Mouse (Mus musculus) T-helper 2 cell (primary cell): ENCODE measurements around the gene Bmp8a.
"Not testable (repeated sequence)": the region's sequence is repeated elsewhere in the genome, so short reads cannot be mapped to it uniquely, and the experiment has no call there.

Experiments
- in situ Hi-C: fragments of 300-600 bp; cut with MboI, MseI; formaldehyde crosslinking; loops from one replicate; pipeline ENCODE4 v1.15.1; 2025; ENCODE audit warnings: high pct_unique_total_duplicates

Gene Bmp8a

DNA sequence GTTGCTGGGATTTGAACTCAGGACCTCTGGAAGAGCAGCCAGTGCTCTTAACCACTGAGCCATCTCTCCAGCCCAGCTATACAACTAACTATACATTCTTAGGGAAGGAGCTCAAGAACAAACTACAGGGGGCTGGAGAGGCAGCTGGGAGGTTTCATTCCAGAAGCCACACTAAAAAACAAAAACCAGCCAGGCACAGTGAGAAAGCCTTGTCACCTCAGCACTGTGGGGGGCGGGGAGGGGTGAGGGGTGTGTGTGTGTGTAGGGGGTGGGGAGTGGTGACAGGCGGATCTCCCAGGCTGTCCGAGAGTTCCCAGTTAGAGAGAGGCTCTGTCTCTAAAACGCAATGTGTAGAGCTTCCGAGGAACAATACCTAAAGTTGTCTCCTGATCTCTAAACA, 11.7 kb downstream of the Bmp8a start:
- in situ Hi-C loops: no loop called here

DNA sequence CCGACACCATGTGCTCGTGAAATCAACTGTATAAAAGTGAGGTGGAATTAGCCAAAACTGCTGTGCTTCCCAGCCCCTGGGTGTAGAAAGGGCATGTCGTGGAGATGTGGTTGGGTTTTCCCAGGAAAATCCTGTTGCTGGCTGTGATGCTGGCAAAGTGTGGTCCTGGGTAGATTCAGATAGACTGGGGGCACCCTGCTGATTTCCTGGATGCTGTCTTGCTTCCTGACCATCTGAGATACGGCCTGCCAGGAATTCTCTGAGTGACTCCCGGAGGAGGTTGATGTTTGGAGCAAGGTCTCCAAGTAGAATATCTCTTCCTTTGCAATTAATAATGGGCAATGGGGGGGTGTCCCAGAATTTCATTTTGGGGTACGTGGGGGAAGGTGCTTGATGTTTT, 14.1 kb downstream of the Bmp8a start:
- in situ Hi-C loops: no loop called here

DNA sequence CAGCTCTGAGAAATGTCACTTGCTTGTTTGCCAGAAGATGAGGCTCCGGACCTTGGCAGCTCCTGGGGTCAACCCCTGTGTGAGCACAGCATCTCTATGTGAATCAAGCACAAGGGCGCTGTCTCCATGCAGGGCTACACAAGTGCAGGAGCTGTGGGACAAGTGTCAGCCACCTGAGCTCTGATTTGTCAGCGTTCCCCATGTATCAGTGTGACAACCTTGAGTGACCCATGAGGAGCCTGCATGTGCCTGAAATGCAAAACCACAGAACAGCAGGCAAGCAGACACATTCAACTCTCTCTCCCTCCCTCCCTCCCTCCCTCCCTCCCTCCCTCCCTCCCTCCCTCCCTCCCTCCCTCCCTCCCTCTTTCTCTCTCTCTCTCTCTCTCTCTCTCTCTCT, 15.4 kb downstream of the Bmp8a start:
- in situ Hi-C loops: no loop called here

DNA sequence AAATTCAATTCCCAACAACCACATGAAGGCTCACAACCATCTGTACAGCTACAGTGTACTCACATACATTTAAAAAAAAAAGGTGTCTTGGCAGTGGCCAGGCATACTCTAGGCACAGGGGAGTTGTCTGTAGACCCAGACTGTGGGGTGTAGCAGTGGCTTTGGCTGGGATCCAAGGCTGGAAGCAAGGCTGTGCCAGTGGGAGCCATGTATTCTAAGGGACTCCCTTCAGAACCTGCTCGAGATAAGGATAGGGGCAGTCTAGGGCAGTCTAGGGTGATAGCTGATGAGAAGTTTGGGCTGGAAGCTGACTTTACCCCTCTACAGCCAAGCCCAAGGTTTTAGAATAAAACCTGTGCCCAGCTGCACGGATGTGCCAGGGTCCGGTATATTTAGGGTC, 17.0 kb downstream of the Bmp8a start:
- in situ Hi-C loops: no loop called here

DNA sequence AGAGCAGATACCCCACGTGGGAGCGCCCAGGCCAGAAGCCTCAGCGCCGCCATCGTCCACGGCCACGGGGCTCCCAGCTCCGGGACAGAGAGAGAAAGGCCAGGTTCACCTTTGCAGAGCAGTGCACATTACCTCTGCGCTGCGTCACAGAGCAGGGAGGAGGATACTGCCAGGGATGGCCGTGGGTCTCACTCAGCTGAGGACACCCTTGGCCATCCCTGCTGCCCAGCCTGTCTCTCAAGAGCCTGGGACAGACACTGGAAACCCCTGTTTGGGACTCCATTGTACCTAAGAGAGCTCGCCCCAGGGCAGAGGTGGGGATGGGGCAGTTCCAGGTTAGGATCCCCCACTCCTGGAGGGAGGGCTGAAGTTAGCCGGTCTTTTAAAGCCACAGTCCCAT, 19.5 kb downstream of the Bmp8a start, which contains the start of gene Oxct2a:
Oxct2a (minus strand) TSS at position 101 of the 400 bp plus-strand sequence.
- in situ Hi-C loops: loop anchor here (5.0 kb wide), 1 partner anchor 206 kb away; the partner anchor contains the start of gene Oxct2b

DNA sequence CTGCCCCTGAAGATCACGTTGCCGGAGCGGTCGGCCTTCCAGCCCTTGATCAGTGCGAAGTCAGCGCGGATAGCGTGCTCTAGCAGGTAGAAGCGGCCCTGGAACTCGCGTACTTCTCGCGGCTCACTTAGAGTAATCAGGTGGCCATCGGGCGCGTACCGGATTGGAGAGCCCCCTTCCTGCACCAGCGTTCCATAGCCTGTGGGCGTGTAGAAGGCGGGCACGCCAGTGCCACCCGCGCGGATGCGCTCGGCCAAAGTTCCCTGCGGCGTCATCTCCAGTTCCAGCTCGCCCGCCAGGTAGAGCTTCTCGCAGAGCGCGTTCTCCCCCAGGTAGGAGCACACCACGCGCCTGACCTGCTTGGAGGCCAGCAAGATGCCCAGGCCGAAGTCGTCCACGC, 20.1 kb downstream of the Bmp8a start:
- in situ Hi-C loops: loop anchor here (5.0 kb wide), 1 partner anchor 206 kb away; the partner anchor contains the start of gene Oxct2b

DNA sequence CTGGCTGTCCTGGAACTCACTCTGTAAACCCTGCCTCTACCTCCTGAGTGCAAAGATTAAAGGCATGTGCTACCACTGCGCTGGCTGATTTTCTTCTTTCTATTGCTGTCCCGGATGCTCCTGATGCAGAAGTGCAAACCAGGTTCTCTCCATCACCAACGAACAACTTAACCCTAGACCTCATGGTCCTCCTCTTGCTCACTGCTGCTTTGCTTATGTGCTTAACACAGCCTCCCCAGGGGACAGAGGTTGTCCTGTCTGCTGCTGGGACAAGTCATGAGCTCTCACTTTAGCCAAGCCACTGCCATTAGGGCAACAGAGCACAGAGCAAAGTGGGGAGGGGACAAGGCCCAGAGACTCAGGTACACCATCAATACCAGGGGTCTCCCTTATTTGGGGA, 28.6 kb downstream of the Bmp8a start:
- in situ Hi-C loops: no loop called here

DNA sequence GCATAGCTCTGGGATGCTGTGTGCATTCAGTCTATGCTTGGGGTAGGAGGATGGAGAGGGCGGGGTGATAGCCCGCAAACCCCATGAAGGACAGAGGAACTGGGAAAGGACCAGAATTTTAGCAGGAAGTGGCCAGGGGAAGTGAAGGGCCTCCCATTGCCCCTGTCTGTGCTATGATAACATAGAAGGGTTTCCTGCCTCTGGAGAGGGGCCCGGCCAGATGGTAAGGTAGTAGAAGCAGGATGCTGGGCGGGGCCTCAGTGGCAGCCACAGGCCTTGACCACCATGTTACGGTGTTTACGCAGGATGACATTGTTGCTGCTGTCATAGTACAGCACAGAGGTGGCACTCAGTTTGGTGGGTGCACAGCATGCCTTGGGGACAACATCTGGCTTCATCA, 30.0 kb downstream of the Bmp8a start:
- in situ Hi-C loops: no loop called here

DNA sequence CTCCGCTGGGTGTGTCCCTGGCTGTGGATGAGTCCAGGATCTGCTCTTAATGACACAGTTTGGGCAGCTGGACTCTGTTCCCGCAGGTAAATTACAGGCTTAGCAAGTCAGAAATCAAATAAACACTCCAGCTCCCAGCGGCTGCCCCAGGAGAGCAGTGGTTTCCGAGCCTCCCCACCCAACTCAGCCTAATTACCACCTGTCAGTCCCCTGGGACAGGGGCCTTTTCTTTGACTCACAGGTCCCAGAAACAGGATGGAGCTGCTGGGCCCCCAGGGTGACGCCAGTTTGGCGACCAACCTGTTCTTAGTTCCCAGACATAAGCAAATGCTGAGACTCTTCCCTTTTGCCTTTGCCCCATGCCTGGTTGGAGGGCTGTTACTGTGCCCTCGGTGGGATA, 31.2 kb downstream of the Bmp8a start:
- in situ Hi-C loops: no loop called here

DNA sequence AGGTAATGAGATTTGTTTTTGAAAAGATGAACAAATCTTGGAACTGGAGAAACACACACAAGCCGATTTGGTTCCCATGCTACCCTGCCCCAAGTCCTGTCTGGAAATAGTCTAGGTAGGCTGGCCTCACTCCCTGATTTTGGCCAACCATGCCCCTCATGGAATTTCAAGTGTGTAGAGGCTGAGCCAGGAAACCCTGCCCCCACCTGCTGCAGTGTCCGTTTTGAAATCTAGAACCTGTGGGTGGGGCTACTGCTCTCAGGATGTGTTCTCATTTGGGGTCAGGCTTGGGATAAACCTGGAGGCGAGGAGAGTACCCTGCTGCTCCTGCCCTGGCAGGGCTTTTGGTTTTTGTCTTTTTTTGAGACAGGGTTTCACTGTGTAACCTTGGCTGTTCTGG, 34.8 kb downstream of the Bmp8a start:
- in situ Hi-C loops: loop anchor here (10.0 kb wide), 1 partner anchor 67 kb away; no protein-coding TSS in a partner anchor

DNA sequence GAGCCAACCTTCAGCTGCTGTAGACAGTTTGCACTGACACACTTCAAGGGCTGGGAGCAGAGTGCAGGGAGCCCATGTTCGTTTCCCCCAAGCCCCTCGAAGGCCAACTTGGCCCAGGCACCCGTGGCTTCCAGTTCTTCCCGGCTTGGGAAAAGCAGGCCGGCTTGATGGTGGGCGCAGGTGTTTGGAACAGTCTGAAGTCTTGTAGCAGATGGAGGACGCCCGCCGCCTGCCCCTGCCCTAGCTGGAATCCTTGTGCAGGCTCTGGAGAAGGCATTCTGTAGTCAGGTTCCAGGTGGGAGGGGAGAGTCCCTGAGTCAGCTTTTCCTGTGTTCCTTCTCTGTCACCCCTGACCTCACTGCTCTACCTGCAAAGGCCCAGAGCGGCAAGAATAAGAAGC, 36.1 kb downstream of the Bmp8a start:
- in situ Hi-C loops: loop anchor here (10.0 kb wide), 1 partner anchor 68 kb away; no protein-coding TSS in a partner anchor

DNA sequence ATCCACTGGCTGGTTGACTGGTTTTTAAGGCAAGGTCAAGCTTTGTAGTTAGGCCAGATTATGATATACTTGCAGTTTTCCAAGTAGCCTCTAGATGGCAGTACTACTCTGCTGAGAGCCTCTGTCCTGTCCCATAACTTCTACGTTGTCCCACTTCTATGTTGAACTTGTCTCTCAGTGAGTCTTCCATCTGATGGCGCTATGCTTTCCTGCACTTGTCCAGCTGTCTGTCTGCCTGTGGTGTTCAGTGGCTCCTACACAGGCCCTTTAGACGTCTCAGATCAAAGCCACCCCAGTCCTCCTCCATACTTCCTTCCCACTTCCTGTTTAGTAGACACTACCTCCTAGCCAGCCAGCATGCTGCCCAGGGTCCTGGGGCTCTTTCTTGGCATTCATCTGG, 37.3 kb downstream of the Bmp8a start:
- in situ Hi-C loops: loop anchor here (10.0 kb wide), 1 partner anchor 69 kb away; no protein-coding TSS in a partner anchor

DNA sequence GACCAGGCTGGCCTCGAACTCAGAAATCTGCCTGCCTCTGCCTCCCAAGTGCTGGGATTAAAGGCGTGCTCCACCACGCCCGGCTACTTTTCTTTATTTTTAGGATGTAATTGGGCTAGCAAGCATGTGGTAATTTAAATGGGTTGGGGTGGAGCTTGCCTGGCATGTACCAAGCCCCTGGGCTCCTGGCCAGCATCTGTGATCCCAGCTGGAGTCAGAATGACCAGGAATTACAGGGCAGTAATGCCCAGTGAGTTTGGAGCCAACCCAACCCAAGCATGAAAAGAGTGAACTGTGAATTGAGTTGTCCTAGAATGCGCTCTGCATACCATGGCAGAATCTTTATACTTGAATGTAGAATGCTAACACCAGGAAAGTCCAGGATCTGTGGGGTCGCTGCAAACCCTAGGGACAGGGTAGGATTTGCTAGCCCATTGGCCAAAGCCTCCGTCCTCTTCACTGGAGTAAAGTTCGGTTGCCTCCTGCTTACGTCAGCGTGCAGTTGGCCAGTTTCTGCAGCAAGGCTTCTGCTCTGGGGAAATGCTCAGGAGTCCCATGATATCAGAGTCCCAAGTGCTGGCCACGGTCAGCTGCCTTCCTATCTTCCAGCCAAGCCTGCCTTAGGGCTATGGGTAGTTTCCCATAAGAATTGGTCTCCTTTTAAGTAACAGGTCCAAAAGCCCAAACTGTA, 43.9 kb downstream of the Bmp8a start:
- in situ Hi-C loops: no loop called here

DNA sequence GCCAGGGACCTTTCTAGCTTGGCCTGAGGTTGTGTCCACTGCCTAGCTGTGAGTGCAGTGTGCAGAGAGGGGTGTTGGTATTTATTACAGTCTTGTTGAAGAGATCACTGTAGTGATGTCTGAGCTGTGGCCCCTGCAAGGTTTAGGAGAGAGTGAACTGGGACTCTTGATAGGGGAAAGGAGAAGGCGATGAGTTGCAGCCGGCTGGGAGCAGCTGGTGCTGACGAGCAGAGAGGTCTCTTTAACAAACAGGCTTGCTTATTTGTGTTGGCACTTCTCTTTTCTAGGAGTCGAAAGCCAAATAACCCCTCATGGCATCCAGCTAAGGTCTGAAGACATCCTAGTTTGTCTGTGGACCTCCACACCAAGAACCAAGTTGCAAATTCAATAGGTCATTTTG, 44.8 kb downstream of the Bmp8a start:
- in situ Hi-C loops: no loop called here

DNA sequence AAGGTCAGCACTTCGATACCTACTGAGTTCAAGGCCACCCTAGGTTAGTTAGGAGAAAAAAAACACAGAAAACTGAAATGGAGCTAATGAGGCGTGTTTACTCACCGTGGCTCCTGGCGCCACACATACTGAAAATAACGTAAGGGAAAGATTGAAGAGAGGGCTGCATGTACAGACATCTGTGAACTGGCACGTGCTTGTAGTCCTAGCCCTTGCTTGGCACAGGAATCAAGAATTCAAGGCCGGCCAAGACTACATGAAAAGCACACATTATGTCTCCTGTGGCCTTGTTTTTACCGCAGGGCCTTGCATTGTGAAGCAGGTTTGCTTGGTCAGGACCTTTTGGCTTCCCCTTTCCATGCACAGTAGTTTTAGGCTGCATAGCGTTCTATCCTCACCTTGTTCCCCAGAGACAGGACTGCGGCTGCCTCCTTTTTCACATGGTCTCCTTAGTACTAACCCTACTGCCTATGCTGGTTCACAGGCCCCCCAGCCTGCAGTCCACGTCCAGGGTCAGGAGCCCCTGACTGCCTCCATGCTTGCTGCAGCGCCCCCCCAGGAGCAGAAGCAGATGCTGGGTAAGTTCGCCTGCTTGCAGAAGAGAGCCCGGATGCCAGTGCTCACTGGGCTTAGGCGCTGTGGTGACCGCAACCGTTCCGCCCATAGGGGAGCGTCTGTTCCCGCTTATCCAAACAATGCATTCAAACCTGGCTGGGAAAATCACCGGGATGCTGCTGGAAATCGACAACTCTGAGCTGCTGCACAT, 45.7 kb downstream of the Bmp8a start:
- in situ Hi-C loops: no loop called here

DNA sequence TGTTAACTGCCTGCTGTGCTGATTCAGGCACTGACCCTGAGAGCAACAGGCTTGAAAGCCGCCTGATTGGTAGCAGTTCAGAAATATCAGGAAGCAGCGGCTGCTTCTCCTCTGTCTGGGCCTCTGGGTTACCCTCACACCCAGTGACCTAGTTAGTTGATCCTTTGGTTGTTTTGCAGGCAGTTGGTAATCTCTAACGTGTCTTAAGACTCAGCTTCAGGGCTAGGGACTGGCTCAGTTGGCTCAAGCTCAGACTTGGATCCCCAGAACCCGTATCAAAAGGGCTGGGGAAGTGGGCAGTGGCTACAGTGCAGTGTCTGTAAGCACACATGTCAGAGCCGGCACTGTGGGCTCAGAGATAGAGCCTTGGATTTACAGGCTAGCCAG, 46.9 kb downstream of the Bmp8a start:
- in situ Hi-C loops: no loop called here

DNA sequence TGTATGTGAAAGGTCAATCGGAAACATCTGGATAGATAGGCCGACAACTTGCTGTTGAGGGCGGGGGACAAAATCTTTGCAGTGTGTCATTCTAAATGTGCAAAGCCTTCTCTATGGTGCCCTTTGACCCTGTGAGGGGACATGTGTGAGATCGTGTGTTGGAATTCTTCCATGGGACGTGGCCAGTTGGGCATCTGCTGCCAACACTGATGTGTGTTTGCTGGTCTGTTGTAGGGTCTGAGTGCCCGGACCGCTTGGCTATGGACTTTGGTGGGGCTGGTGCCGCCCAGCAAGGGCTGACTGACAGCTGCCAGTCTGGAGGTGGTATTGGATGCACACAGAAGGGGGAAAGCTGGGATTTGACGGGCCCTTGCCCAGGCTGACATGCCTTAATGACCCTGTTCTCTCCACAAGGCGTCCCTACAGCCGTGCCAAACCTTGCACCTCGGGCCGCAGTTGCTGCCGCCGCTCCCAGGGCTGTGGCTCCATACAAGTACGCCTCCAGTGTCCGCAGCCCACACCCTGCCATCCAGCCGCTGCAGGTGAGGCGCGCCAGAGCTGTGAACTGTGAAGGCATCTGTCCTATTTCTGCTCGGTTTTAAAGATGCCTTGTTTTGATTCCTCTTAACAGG, 47.4 kb downstream of the Bmp8a start:
- in situ Hi-C loops: no loop called here

DNA sequence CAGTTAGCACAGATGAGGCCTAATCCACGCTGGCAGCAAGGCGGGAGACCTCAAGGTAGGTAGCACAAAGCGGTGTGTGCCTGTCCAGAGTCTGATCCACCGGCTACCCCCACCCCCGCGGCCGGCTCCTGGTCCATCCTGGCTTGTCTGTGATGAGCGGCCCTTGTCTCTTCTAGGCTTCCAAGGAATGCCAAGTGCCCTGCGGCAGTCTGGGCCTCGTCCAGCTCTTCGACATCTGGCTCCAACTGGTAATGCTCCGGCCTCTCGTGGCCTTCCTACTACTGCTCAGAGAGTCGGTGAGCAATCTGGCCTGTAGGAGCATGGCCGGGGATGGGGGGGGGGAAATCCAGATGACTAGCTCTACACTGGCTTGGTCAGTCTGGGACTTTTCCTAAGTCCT, 48.0 kb downstream of the Bmp8a start:
- in situ Hi-C loops: not testable (repeated sequence)

DNA sequence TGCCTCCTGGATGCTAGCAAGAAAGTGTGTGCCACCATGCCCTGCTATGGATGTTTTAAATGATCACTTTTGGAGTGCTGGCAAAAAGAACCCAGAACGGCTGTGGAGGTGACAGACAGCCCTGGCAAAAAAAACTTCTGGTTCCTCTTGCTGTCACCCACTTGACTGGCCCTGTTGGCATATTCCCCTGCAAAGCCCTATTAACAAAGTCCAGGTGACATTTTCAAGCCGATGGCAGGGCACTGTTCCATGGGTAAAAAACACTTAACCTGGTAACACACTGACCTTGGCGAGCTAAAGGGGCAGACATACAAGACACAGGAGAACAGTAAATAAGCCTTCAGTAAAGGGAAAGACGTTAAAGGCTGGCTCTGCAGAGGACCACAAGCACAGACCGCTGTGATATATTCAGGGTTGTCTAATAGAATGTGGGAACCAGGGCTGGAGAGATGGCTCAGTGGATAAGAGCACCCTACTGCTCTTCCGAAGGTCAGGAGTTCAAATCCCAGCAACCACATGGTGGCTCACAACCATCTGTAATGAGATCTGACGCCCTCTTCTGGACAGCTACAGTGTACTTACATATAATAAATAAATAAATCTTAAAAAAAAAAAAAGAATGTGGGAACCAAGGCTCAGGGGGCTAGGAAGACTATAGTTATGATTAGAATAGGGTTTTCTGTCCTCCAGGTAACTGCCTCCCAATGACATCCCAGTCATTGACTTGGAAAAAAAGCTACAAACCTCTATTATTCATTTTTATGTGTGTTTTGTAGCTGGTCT, 49.2 kb downstream of the Bmp8a start:
- in situ Hi-C loops: no loop called here

DNA sequence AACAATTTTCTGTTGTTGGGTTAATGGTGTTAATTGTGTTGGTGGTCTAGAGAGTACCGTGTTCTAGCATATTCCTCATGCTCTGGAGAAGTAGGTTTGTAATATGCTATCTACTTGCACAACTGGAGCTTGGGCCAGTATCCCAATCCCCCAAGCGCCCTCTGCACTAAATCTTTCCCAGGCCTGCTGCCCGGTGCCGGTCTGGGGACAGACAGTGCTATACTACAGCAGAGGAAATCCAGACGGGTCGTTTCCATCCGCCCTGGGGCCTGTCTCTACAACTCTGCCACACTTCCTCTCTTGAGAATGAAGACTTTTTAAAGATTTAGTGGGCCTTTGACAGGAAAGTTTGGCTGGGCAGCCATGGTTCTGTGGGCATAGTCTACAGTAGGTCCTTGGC, 50.1 kb downstream of the Bmp8a start:
- in situ Hi-C loops: no loop called here

DNA sequence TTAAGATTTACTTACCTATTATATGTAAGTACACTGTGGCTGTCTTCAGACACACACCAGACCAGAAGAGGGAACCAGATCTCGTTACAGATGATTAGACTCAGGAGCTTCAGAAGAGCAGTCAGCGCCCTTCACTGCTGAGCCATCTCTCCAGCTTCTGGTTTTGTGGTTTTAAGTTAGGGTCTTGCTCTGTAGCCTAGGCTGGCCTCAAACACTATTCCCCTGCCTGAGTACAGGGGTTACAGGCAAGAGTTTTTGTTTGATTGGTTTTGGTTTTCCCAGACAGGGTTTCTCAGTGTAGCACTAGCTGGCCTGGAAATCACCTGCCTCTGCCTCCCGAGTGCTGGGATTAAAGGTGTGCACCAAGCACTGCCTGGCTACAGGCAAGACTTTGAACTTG, 50.7 kb downstream of the Bmp8a start:
- in situ Hi-C loops: no loop called here

DNA sequence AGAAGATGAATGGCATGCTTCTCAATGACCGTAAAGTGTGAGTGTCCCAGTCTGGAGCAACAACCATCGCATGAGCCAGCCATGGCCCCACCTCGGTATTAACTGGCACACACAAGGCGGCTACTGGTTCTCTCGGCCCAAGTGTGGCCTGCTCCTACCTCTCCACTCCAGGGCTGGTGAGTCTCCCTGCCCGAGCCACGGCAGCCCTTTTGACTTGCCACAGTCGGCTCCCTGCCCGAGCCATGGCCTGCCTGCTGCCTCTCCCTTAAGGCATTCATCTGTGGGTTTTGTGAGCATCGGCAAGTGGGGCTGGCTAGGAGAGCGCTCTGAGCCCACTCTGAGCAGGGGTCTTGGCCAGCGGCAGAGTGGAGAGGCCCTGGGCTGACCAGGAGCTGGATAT, 54.0 kb downstream of the Bmp8a start:
- in situ Hi-C loops: no loop called here
